Mouse (Mus musculus): ENCODE measurements around the gene Tfap4. TPM values are rescaled to one million over a fixed set of nuclear protein-coding genes. Genes with fewer than 3 reads are reported as not detected.

Gene Tfap4
- polyA plus RNA-seq, 1 experiment = 19.0 TPM

DNA sequence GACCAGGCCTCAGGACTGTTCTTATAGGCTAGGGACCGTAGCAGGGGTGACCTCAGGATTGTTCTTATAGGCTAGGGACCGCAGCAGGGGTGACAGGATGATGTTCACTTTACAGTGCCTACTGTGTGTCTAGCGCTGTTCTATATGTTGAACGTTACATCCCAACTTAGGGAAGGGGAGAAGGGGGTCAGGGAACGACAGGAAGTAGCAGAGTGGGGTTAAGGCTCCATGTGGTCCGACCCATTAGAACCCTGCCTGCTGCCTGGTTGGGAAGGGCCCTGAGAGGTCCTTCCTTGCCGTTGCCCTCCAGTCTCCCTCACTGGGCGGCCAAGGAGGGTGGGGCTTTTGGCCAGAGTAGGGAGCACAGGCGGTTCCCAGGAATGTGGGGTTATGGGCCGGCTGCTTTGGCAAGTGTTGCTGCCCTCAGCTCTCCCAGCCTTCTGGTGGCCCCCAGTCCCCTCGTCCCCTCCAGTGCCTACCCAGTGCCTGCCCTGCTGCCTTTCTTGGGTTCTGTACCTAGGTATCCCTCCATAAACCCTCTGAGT is 44.7 kb upstream of the Tfap4 start:
- Histone ChIP-seq H3K79me3 (ENCODE audit: low read depth) (peaks cover 91% of the 10 kb centered on the region), H3ac (ENCODE audit: control insufficient read depth, insufficient read length, low read depth) (no peak overlapping the region), H3K27me3 (ENCODE audit: control insufficient read depth, insufficient read depth, insufficient read length) (no peaks in the 10 kb centered on the region), H3K36me3 (ENCODE audit: control insufficient read depth, insufficient read depth) (peaks cover 14% of the 10 kb centered on the region), H3K4me3 (ENCODE audit: insufficient read depth, poor library complexity, severe bottlenecking) (no peak overlapping the region), H3K79me2 (ENCODE audit: control insufficient read depth, insufficient read depth) (peaks cover 100% of the 10 kb centered on the region)
- TF ChIP-seq MAX (IDR thresholded peaks at IDR 0.05) (no peak), USF1 (IDR thresholded peaks at IDR 0.05; ENCODE audit: low read depth) (no peak), FOSL1 (IDR thresholded peaks at IDR 0.05; ENCODE audit: insufficient read depth, low read length, poor library complexity, severe bottlenecking) (no peak), CEBPB (IDR thresholded peaks at IDR 0.05; ENCODE audit: low read depth) (no peak), MYOG (IDR thresholded peaks at IDR 0.05; ENCODE audit: control insufficient read depth, extremely low read depth, insufficient read length) (no peak), MYOD1 (IDR thresholded peaks at IDR 0.05; ENCODE audit: control insufficient read depth, insufficient read length, low read depth) (no peak), CTCF (IDR thresholded peaks at IDR 0.05; ENCODE audit: control insufficient read depth, insufficient read depth, insufficient read length) (no peak)

DNA sequence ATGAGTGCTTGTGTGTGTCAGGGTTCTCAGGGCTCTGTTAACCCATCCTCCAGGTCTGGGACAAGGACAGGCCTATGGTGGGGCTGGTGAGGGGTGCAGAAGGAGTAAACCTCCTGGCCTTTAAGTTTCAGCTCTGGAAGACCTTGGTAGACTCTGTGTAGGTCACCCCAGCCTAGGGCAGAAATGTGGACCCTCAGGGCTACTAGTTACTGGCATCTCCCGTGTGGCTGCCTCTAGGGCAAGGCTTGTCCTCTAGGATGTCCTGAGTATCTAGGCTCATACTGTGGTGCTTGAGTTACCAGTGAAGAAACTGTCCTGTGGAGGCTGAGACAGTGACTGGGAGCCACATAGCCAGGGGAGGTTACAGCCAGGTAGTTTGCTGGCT is 43.8 kb upstream of the Tfap4 start:
- Histone ChIP-seq H3K36me3 (ENCODE audit: control insufficient read depth, insufficient read depth) (peaks cover 8% of the 10 kb centered on the region), H3K4me3 (ENCODE audit: insufficient read depth, poor library complexity, severe bottlenecking) (no peak overlapping the region), H3K79me3 (ENCODE audit: low read depth) (peaks cover 94% of the 10 kb centered on the region), H3ac (ENCODE audit: control insufficient read depth, insufficient read length, low read depth) (no peak overlapping the region), H3K79me2 (ENCODE audit: control insufficient read depth, insufficient read depth) (peaks cover 100% of the 10 kb centered on the region), H3K27me3 (ENCODE audit: control insufficient read depth, insufficient read depth, insufficient read length) (no peaks in the 10 kb centered on the region)
- TF ChIP-seq USF1 (IDR thresholded peaks at IDR 0.05; ENCODE audit: low read depth) (no peak), CTCF (IDR thresholded peaks at IDR 0.05; ENCODE audit: control insufficient read depth, insufficient read depth, insufficient read length) (no peak), MAX (IDR thresholded peaks at IDR 0.05) (no peak)

DNA sequence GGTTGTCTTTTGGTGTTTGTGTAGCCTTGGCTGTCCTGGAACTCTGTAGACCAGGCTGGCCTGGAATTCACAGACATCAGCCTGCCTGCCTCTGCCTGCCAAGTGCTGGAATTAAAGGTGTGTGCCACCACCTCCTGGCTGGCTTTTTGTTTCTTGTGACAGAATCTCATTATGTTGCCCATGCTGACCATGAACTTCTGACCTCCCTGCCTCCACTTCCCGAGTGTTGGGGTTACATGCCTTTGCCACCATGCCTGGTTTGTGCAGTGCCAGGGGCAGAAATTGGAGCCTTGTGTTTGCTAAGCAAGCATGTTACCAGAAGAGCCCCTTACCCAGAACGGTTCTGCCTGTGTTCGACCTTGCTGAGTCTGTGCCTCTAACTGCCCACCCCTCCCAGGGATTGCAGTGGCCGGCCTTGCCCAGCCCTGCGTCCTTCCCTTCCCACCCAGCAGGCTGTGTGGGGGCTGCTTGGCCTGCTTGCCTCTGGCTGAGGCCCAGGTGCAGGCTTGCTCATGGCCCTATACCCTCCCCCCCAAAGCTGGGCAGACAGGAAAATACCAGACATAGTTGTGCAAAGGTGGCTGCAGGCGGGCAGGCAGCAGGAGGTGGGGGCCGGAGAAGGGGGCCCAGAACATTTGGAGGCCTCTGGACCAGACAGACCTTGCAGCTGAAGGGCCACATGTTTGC is 43.3 kb upstream of the Tfap4 start:
- Histone ChIP-seq H3K79me2 (ENCODE audit: control insufficient read depth, insufficient read depth) (peaks cover 100% of the 10 kb centered on the region), H3K36me3 (ENCODE audit: control insufficient read depth, insufficient read depth) (peaks cover 10% of the 10 kb centered on the region), H3K27me3 (ENCODE audit: control insufficient read depth, insufficient read depth, insufficient read length) (no peaks in the 10 kb centered on the region), H3ac (ENCODE audit: control insufficient read depth, insufficient read length, low read depth) (no peak overlapping the region), H3K4me3 (ENCODE audit: insufficient read depth, poor library complexity, severe bottlenecking) (no peak overlapping the region), H3K79me3 (ENCODE audit: low read depth) (peaks cover 94% of the 10 kb centered on the region)
- TF ChIP-seq USF1 (IDR thresholded peaks at IDR 0.05; ENCODE audit: low read depth) = no peak
- no peak for TF ChIP-seq MYOG (IDR thresholded peaks at IDR 0.05; ENCODE audit: control insufficient read depth, extremely low read depth, insufficient read length)
- no peak for TF ChIP-seq MAX (IDR thresholded peaks at IDR 0.05)
- no peak for TF ChIP-seq MYOD1 (IDR thresholded peaks at IDR 0.05; ENCODE audit: control insufficient read depth, insufficient read length, low read depth)
- no peak for TF ChIP-seq FOSL1 (IDR thresholded peaks at IDR 0.05; ENCODE audit: insufficient read depth, low read length, poor library complexity, severe bottlenecking)
- TF ChIP-seq CTCF (IDR thresholded peaks at IDR 0.05; ENCODE audit: control insufficient read depth, insufficient read depth, insufficient read length) = no peak
- no peak for TF ChIP-seq CEBPB (IDR thresholded peaks at IDR 0.05; ENCODE audit: low read depth)

DNA sequence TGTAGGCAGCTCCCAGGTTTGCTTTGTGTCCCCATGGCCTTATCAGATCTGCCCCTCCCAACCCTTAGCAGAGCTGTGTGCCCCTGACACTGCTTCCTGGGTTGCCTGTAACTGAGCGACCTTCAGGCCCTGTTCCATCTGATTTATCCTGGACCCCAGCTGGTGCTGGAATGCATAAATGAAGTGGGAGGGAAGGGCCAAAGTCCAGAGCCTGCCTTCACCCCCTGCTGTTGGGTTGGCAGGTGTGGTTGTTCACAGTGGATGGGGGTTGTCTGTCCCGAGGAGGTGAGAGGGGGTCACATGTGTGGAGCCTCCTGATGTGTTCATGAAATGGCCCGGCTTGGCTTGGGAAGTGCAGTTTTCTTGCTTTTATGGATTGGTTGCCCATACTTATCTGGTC is 42.5 kb upstream of the Tfap4 start:
- H3K36me3 ChIP-seq (ENCODE audit: control insufficient read depth, insufficient read depth) = peaks cover 13% of the 10 kb centered on the region
- TF ChIP-seq CEBPB (IDR thresholded peaks at IDR 0.05; ENCODE audit: low read depth) (no peak), MYOG (IDR thresholded peaks at IDR 0.05; ENCODE audit: control insufficient read depth, extremely low read depth, insufficient read length) (no peak), CTCF (IDR thresholded peaks at IDR 0.05; ENCODE audit: control insufficient read depth, insufficient read depth, insufficient read length) (no peak), FOSL1 (IDR thresholded peaks at IDR 0.05; ENCODE audit: insufficient read depth, low read length, poor library complexity, severe bottlenecking) (no peak), USF1 (IDR thresholded peaks at IDR 0.05; ENCODE audit: low read depth) (no peak), MYOD1 (IDR thresholded peaks at IDR 0.05; ENCODE audit: control insufficient read depth, insufficient read length, low read depth) (no peak), MAX (IDR thresholded peaks at IDR 0.05) (no peak)
- H3K79me2 ChIP-seq (ENCODE audit: control insufficient read depth, insufficient read depth) = peaks cover 100% of the 10 kb centered on the region
- no peaks in the 10 kb centered on the region for H3K27me3 ChIP-seq (ENCODE audit: control insufficient read depth, insufficient read depth, insufficient read length)
- H3K79me3 ChIP-seq (ENCODE audit: low read depth) = peaks cover 95% of the 10 kb centered on the region
- H3ac ChIP-seq (ENCODE audit: control insufficient read depth, insufficient read length, low read depth) = no peak overlapping the region
- no peak overlapping the region for H3K4me3 ChIP-seq (ENCODE audit: insufficient read depth, poor library complexity, severe bottlenecking)

DNA sequence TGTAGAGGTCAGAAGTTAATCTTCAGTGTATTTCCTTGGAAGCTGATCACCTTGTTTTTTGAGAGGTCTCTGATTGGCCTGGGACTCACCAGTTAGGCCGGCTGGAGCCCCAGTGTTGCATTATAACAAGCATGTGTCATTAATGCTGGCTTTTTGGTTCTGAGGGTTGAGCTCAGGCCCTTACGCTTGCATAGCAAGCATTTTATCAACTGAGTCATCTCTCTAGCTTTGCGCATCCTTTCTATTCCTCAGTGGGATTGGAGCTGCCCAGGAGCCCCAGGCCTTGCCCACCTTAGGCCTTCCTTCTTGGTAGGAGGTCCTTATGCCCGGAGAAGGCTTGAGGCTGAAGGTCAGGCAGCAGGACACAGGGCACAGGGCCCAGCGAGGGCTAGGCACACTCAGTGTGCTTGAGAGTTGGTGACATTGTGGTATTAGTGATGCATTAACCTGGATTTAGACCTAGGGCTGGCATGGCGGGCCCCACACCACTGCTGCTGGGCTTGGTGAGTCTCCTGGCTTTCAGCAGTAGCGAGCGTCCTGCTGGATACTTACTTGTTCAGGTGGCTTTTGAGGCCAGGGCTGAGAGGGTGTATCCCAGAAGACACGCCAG is 41.2 kb upstream of the Tfap4 start:
- no peak for TF ChIP-seq MYOD1 (IDR thresholded peaks at IDR 0.05; ENCODE audit: control insufficient read depth, insufficient read length, low read depth)
- TF ChIP-seq MYOG (IDR thresholded peaks at IDR 0.05; ENCODE audit: control insufficient read depth, extremely low read depth, insufficient read length) = no peak
- no peak for TF ChIP-seq MAX (IDR thresholded peaks at IDR 0.05)
- H3K27me3 ChIP-seq (ENCODE audit: control insufficient read depth, insufficient read depth, insufficient read length) = no peaks in the 10 kb centered on the region
- H3K79me3 ChIP-seq (ENCODE audit: low read depth) = peaks cover 97% of the 10 kb centered on the region
- H3K4me3 ChIP-seq (ENCODE audit: insufficient read depth, poor library complexity, severe bottlenecking) = no peak overlapping the region
- peaks cover 13% of the 10 kb centered on the region for H3K36me3 ChIP-seq (ENCODE audit: control insufficient read depth, insufficient read depth)
- H3K79me2 ChIP-seq (ENCODE audit: control insufficient read depth, insufficient read depth) = peaks cover 100% of the 10 kb centered on the region
- H3ac ChIP-seq (ENCODE audit: control insufficient read depth, insufficient read length, low read depth) = no peak overlapping the region

DNA sequence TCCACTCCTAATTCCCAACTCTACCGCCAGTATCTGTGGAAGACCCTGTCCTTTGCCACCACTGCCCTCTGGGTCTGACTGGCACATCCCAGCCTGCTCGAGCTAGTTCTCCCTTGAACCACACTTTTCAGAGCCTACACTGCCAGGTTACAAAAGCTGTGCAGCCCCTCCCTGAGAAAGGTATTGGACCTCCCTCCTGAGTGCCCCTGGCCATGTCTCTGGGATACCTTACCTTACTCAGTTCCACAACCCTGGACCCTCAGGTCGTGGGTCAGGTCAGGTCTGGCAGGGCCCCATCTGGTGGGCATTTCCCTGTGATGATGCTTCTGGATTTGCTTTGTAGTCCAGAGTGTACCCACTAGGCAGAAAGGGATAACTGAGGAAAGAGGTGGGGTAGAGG is 40.0 kb upstream of the Tfap4 start:
- TF ChIP-seq CTCF (IDR thresholded peaks at IDR 0.05; ENCODE audit: control insufficient read depth, insufficient read depth, insufficient read length) (no peak), MYOG (IDR thresholded peaks at IDR 0.05; ENCODE audit: control insufficient read depth, extremely low read depth, insufficient read length) (no peak), MYOD1 (IDR thresholded peaks at IDR 0.05; ENCODE audit: control insufficient read depth, insufficient read length, low read depth) (no peak), MAX (IDR thresholded peaks at IDR 0.05) (no peak), CEBPB (IDR thresholded peaks at IDR 0.05; ENCODE audit: low read depth) (no peak), USF1 (IDR thresholded peaks at IDR 0.05; ENCODE audit: low read depth) (no peak), FOSL1 (IDR thresholded peaks at IDR 0.05; ENCODE audit: insufficient read depth, low read length, poor library complexity, severe bottlenecking) (no peak)
- Histone ChIP-seq H3K79me3 (ENCODE audit: low read depth) (peaks cover 95% of the 10 kb centered on the region), H3ac (ENCODE audit: control insufficient read depth, insufficient read length, low read depth) (no peak overlapping the region), H3K27me3 (ENCODE audit: control insufficient read depth, insufficient read depth, insufficient read length) (no peaks in the 10 kb centered on the region), H3K4me3 (ENCODE audit: insufficient read depth, poor library complexity, severe bottlenecking) (no peak overlapping the region), H3K36me3 (ENCODE audit: control insufficient read depth, insufficient read depth) (peaks cover 13% of the 10 kb centered on the region), H3K79me2 (ENCODE audit: control insufficient read depth, insufficient read depth) (peaks cover 100% of the 10 kb centered on the region)

Data from C2C12 (cell line).